In the genomic region with DNA sequence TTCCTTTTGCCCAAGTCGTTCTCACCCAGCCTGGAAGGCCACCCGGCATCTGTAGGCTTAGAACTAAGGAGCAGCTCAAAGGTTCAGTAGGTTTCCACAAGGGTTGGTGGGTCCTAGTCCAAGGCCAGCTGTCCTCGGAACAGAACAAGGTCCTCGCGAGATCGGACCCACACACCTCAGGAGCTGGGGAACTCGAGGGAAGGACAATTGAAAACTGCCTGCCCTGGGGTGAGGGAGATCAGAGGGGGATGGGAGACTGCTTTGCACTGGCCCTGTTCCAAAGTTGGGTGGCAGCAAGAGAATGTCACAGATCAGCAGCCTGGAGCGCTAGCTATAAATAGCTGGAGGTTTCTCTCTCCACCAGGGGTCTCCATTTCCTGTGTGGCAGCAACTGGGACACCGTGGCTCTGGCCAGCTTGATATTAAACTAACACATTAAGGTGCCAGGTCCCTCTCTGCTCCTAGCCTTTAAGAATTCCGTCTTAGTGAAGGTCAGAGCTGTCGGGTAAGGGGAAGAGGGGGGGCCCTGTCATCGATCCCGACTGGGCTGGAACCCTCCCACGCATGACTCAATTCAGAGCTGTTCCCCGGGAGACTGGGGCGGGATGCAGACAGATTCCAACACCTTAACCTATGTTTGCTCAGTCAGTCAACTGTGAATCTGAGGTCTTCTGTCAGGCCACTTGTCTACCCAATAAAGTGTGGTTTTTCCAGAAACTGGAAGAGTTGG, we compare ENCODE assay signal across 8 mouse cellular contexts. TPM values are rescaled to one million over a fixed set of nuclear protein-coding genes. Genes with fewer than 3 reads are reported as not detected.
DNase-seq lines count a peak whose midpoint lies in the region; ATAC-seq and TF ChIP-seq lines count a peak whose summit lies in the region.

No protein-coding gene starts in this region.

- H3K9ac ChIP-seq in forebrain, embryonic 12.5 days, result peak overlapping the region; percentile 30; the same call in 1 of the 2 replicates
- peak overlapping the region; percentile 21 for H3K9ac ChIP-seq in lung, embryonic 15.5 days

- TF ChIP-seq CTCF in brain, embryonic 14.5 days (IDR thresholded peaks at IDR 0.05; ENCODE audit: borderline replicate concordance, extremely low read depth, insufficient read depth, insufficient read length), result peak; percentile 76
- TF ChIP-seq CTCF in layer of hippocampus, adult 2 months (conservative IDR thresholded peaks at IDR 0.05), result peak; percentile 75

- peak overlapping the region; percentile 98 for H3K4me3 ChIP-seq in forebrain, embryonic 12.5 days (replicated peaks)
- peak overlapping the region; percentile 53 for H3K4me3 ChIP-seq in layer of hippocampus, adult 2 months
- H3K4me3 ChIP-seq in lung, embryonic 15.5 days, result peak overlapping the region; percentile 82

- intact Hi-C loops in heart, postnatal 10 days (cut with DNase I), result loop anchor here (1.0 to 2.0 kb wide), 3 partner anchors 22 to 178 kb away; a partner anchor contains a TSS

- DNase-seq in MEL-GATA-1-ER (ENCODE audit: extremely low read depth, low read depth), result peak; percentile 68
- DNase-seq in brain, embryonic 14.5 days (ENCODE audit: low read depth), result peak; percentile 89
- DNase-seq in heart, postnatal 10 days, result peak; percentile 90 to 92
- peak; percentile 69 to 72 for DNase-seq in layer of hippocampus, adult 2 months (ENCODE audit: low spot score in 2 of 2)
- DNase-seq in ovary, postnatal 14 days (ENCODE audit: low spot score), result peak; percentile 58

- peaks cover 4% of the 10 kb centered on the region; the same call in 1 of the 2 replicates for H3K9me3 ChIP-seq in forebrain, embryonic 12.5 days
- H3K9me3 ChIP-seq in lung, embryonic 15.5 days, result no peaks in the 10 kb centered on the region

- ATAC-seq in forebrain, embryonic 12.5 days (ENCODE audit: low FRiP score), result peak; percentile 39
- peak; percentile 36; the same call in 1 of the 2 replicates for ATAC-seq in lung, embryonic 15.5 days (ENCODE audit: borderline replicate concordance, extremely low read depth, low FRiP score, low TSS enrichment)
- no peak for ATAC-seq in inflammation-experienced regulatory T-cells, adult 6 months

- H3K4me2 ChIP-seq in forebrain, embryonic 12.5 days, result peak overlapping the region; percentile 57
- H3K4me2 ChIP-seq in lung, embryonic 15.5 days, result peak overlapping the region; percentile 56

- peaks cover 46% of the 10 kb centered on the region for H3K36me3 ChIP-seq in forebrain, embryonic 12.5 days (replicated peaks)
- peaks cover 21% of the 10 kb centered on the region for H3K36me3 ChIP-seq in lung, embryonic 15.5 days

- peak overlapping the region; percentile 37 for H3K27ac ChIP-seq in forebrain, embryonic 12.5 days
- H3K27ac ChIP-seq in layer of hippocampus, adult 2 months, result peak overlapping the region; percentile 94
- peak overlapping the region; percentile 89 for H3K27ac ChIP-seq in lung, embryonic 15.5 days

- 12% methylated on average over 16 of the region's 16 CpGs for WGBS in forebrain, embryonic 12.5 days
- 6% methylated on average over 16 of the region's 16 CpGs for WGBS in lung, embryonic 15.5 days

- H3K4me1 ChIP-seq in forebrain, embryonic 12.5 days, result peaks cover 33% of the 10 kb centered on the region
- H3K4me1 ChIP-seq in lung, embryonic 15.5 days, result peaks cover 35% of the 10 kb centered on the region

- TF ChIP-seq POLR2A in brain, embryonic 14.5 days (IDR thresholded peaks at IDR 0.05; ENCODE audit: borderline replicate concordance, extremely low read depth, insufficient read depth, insufficient read length, poor library complexity, severe bottlenecking), result no peak

- no peaks in the 10 kb centered on the region for H3K27me3 ChIP-seq in forebrain, embryonic 12.5 days
- no peaks in the 10 kb centered on the region for H3K27me3 ChIP-seq in lung, embryonic 15.5 days

RNA-seq across cellular contexts. Expression of a gene that starts 1.0 kb away (rescaled TPM):
- 149 and 249 TPM in 2 replicates for polyA plus RNA-seq in brain, embryonic 14.5 days (2012; rRNA removed)
- 167 and 168 TPM in 2 replicates for polyA plus RNA-seq in forebrain, embryonic 12.5 days (2016; fragmentation: Nextera tagmentation; extraction: Ambion mirVana)
- 100 to 1,000 TPM; 212 to 221 TPM for total RNA-seq in heart, postnatal 10 days (2021)
- total RNA-seq in layer of hippocampus, adult 2 months (2021), result 100 to 1,000 TPM; 113 to 125 TPM
- polyA plus RNA-seq in lung, embryonic 15.5 days (2015; fragmentation: Nextera tagmentation; extraction: Ambion mirVana), result 132 and 137 TPM in 2 replicates
- 100 to 1,000 TPM; 133 to 168 (median 166) TPM for polyA plus RNA-seq in inflammation-experienced regulatory T-cells, adult 6 months (2017; shearing (Covaris generic))

RNA-seq across cellular contexts. Expression of a gene that starts 7.1 kb away (rescaled TPM):
- polyA plus RNA-seq in brain, embryonic 14.5 days (2012; rRNA removed), result 3.4 and 4.5 TPM in 2 replicates
- 0.57 and 0.72 TPM in 2 replicates for polyA plus RNA-seq in forebrain, embryonic 12.5 days (2016; fragmentation: Nextera tagmentation; extraction: Ambion mirVana)
- total RNA-seq in heart, postnatal 10 days (2021), result 100 to 1,000 TPM in 1 of 2 experiments, 10 to 100 TPM in 1; 74.8 to 238 TPM
- total RNA-seq in layer of hippocampus, adult 2 months (2021), result 100 to 1,000 TPM; 142 to 148 TPM
- 0.82 and 1.1 TPM in 2 replicates for polyA plus RNA-seq in lung, embryonic 15.5 days (2015; fragmentation: Nextera tagmentation; extraction: Ambion mirVana)
- under 1 TPM in 2 of 3 experiments, not detected in 1; 0.24 to 0.39 TPM for polyA plus RNA-seq in inflammation-experienced regulatory T-cells, adult 6 months (2017; shearing (Covaris generic))

RNA-seq across cellular contexts. Expression of a gene that starts 19.2 kb away (rescaled TPM):
- polyA plus RNA-seq in brain, embryonic 14.5 days (2012; rRNA removed), result 0.86 TPM in 1 of 2 replicates, not detected in the other
- polyA plus RNA-seq in forebrain, embryonic 12.5 days (2016; fragmentation: Nextera tagmentation; extraction: Ambion mirVana), result not detected in 2 replicates
- 1 to 10 TPM; 4.7 to 5.5 TPM for total RNA-seq in heart, postnatal 10 days (2021)
- total RNA-seq in layer of hippocampus, adult 2 months (2021), result 1 to 10 TPM; 3.9 to 7.1 TPM
- polyA plus RNA-seq in lung, embryonic 15.5 days (2015; fragmentation: Nextera tagmentation; extraction: Ambion mirVana), result not detected in 2 replicates
- polyA plus RNA-seq in inflammation-experienced regulatory T-cells, adult 6 months (2017; shearing (Covaris generic)), result not detected

RNA-seq across cellular contexts. Expression of a gene that starts 22.5 kb away (rescaled TPM):
- 201 and 211 TPM in 2 replicates for polyA plus RNA-seq in brain, embryonic 14.5 days (2012; rRNA removed)
- 135 and 138 TPM in 2 replicates for polyA plus RNA-seq in forebrain, embryonic 12.5 days (2016; fragmentation: Nextera tagmentation; extraction: Ambion mirVana)
- 10 to 100 TPM; 39.2 to 40.2 TPM for total RNA-seq in heart, postnatal 10 days (2021)
- 100 to 1,000 TPM; 118 to 123 TPM for total RNA-seq in layer of hippocampus, adult 2 months (2021)
- 41.1 and 50.7 TPM in 2 replicates for polyA plus RNA-seq in lung, embryonic 15.5 days (2015; fragmentation: Nextera tagmentation; extraction: Ambion mirVana)
- 10 to 100 TPM in 2 of 3 experiments, 1 to 10 TPM in 1; 8.4 to 15.5 (median 10.5) TPM for polyA plus RNA-seq in inflammation-experienced regulatory T-cells, adult 6 months (2017; shearing (Covaris generic))

RNA-seq across cellular contexts. Expression of a gene that starts 48.2 kb away (rescaled TPM):
- polyA plus RNA-seq in brain, embryonic 14.5 days (2012; rRNA removed), result 61.1 and 69.4 TPM in 2 replicates
- 64.7 and 67.1 TPM in 2 replicates for polyA plus RNA-seq in forebrain, embryonic 12.5 days (2016; fragmentation: Nextera tagmentation; extraction: Ambion mirVana)
- total RNA-seq in heart, postnatal 10 days (2021), result 10 to 100 TPM; 26.4 to 28.1 TPM
- 10 to 100 TPM; 28.4 to 29.9 TPM for total RNA-seq in layer of hippocampus, adult 2 months (2021)
- polyA plus RNA-seq in lung, embryonic 15.5 days (2015; fragmentation: Nextera tagmentation; extraction: Ambion mirVana), result 75.3 and 78.0 TPM in 2 replicates
- polyA plus RNA-seq in inflammation-experienced regulatory T-cells, adult 6 months (2017; shearing (Covaris generic)), result 10 to 100 TPM; 49.5 to 66.7 (median 56.5) TPM

Comparison
In these comparisons a context has a peak if more than half of its experiments do, and no peak if none do; other contexts are left out.
1. H3K27ac ChIP-seq: peak in every context shown above with its lines; median percentile 94 in layer of hippocampus, adult 2 months; 89 in lung, embryonic 15.5 days; 37 in forebrain, embryonic 12.5 days.